Mouse (Mus musculus) spleen, adult 12 weeks (tissue): Measurements from ENCODE around the gene Ppp3cb.
A peak's percentile ranks its signal among the peaks of the same experiment; 100 is the strongest.

ENCODE experiments used
- DNase-seq: peaks from one replicate; pipeline ENCODE4 v3.0.0; 2022; ENCODE audit warnings: low spot score

The Ppp3cb gene

DNA sequence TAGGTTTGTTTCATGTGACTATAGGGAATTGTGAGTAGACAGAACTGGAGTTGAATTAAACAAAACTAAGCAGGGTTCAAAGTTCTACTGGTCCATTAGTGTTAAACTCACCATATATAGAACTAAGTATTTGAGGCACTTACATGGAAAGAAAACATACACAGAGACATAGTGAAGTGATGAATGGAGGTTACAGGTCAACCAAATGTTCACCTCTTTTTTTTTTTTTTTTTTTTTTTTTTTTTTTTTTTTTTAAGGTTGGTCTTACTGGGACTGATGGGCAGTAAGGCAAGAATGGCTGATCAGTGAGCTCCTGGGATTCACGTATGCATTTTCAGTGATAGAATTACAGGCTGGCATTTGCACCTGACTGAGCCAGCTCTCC lies 66.2 kb downstream of the Ppp3cb start:
- no peak for DNase-seq

DNA sequence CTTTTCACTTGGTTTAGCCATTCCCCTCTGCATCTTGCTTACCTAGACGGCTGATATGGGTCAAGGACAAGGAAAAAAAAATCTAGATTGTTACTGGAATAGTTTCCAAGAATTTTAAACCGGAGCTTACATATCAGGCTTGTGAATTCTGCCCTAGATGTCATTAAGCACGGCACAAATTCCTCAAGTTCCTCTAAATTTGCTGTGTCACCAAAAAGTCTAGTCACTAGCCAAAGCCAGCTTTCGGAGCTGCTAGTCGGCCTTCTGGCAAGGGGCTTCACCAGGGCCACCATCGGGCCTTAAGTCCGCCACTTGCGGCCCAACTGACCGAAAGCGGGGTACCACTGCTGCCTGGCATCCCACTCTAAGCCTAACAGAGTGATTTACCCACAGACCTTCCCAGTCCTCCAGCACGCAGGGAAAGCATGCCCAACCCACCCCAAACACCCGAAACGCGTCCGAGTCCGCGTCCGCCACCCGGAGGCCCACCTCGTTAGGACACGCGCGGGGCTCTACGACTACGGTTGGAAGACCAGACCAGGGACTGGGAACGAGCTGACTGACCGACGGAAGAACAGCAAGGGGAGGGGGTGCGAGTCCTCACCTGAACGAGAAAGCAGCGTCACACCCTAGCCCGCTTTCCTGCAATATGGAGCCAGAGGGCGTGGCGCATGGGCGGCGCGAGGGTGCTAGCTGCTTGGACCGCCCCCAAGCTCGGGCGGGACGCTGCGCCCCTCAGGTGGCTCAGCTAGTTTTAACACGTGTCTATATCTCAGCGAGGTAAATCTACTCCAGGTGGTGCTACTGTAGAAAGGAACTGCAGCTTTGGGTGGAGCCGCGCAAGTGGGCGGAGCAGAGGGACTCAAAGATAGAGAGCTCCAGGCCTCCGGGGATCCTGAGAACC lies 66.8 kb downstream of the Ppp3cb start, which contains the start of gene Anxa7:
Gene Anxa7, minus strand, starts transcription at position 843 of the 904 bp plus-strand sequence.
- peak; percentile 63 for DNase-seq

DNA sequence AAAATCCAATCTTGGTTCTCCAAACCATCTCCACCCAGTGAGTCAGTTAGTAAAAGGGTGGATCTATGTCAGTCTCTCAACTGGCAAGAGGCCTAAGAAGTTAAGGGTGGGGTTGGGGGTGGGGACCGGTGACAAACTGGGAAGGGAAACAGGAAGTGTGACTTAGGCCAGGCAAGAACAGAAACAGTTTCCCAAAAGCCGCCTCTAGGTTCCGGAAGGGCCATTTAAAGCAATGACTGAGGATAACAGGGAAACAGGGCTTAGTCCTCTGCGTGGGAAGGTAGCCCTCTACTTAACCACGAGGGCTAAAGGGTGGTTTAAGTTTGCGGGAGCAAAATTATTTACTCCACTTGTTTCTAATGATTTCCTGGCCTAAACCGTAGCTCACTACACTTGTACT lies 67.6 kb downstream of the Ppp3cb start:
- peak; percentile 25 for DNase-seq

DNA sequence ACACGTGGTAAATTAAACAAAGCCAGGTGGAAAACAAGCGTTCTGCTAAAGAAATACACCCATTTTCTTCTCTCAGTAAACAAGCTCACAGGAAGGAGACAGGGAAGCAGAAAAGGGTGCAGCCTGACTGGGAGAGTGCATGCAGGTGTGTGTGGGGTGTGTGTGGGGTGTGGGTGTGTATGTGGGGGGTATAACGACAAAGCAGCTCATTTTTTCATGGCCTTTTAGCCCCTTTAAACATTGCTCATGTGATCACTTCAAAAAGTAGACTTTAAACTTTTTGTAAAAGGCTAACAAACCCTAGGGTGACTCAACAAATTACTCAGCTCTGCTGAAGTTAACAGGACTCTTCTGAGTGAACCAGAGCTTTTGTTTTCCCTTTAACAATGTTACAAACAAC lies 68.0 kb downstream of the Ppp3cb start:
- peak; percentile 6 for DNase-seq

DNA sequence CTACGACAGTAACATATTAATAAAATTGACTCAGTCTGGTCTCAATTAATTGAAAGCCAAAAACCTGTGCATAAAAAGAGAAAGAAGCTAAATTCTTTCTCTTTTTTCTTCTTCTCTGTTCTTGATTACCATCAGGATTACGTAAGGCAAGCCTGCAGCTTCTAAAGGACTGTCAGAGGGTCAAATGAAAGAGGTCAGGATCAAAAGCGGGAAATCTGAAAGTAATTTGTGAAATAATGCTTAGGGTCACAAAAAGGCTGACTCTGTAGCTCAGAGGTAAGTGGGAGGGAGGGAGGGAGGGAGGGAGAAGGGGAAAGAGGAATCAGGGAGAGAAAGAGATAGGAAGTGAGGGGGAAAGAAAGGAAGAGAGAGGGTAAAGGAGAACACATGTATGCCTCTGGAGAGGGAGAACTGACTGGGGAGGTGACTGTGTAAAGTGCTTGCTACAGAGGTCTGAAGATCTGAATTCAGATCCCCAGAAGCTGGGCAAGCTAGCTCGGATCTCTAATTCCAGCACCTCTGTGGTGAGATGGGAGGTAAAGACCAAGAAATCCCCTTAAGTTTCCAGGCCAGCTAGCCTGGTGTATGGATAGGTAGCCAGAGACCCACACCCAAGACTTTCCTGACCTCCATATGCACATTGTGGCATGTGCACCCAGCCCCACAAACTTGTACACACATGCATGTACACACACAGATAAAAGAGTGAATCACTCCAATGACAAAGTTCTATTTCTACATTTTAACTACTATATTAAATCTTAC lies 68.9 kb downstream of the Ppp3cb start:
- no peak for DNase-seq

DNA sequence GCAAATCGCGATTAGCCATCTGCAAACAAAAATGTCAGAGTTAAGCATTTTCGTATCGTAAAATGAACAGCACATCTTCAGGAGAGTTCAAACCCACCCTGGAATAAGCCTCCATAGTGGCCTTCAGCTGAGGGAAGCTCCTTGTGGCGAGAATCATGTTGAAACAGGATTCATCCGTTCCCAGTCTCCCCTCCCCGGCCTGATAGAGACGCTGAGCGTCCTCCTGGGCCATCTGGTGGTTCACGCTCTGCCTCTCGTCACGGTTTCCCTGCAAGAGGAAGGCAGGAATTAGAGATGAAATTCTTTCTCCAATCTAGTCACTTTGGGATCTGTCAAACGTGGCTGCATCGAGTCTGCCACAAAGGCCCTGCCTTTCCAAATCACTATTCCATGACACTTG lies 86.2 kb downstream of the Ppp3cb start:
- no peak for DNase-seq

DNA sequence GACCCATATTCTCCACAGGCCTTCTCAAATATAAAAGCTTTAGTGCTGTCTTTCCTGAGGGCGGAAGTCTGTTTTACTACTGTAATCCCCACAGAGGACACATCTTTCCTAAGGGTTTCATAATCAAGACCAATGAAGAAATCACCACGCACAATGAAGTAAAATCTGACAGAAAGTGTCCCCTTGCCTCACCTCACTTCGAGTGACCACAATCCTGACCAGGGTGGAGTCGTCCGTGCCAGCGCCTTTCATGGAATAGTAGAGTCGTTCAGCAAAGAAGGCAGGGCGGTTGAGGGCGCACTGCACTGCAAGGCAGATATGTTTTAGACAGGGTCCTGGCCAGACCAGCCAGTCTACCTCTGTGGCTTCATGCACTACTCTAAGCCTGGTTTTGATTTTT lies 88.0 kb downstream of the Ppp3cb start:
- DNase-seq, result no peak

DNA sequence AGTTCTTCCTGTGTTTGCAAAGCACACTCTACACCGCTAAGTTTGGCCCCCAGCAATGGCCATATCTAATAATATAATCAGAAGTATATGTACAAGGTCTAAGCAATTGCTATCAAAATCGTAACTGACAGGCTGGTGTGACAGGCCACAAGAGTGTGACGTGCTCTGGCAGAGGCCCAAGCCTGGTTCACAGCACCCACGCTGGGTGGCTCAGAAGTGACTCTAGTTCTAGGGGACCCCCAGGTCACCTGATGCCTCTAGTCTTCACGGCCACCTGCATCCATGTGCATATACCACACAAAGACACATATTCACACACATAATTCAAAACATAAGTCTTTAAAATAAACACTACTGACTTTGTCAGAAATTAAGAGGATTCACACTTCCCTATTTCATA lies 93.4 kb downstream of the Ppp3cb start:
- DNase-seq, result no peak

DNA sequence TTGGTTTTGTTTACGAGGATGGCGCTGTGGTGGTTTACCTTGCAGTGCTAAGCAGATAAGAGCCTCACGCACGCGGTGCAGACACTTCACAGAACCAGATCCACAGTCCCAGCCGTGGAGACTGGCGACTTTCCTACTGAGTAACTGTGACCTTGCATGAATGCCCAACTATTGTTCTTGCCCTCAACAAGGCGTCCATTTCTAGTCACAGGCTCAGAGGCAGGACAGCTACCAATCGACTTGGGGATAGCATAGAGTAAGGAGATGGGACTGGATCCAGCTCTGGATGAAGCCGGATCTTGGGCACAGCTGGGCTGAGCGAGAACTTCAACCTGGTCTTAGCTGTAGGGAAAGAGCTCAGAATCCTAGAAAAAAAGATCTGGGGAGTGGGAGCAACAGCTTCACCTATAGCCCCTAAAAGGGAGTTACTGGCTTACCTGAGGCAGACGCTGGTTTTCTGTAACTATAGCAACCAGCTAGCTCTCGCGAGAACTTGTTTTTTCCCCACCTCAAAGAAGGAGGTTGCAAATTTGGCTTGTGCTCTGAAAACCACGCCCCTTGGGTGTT lies 94.5 kb downstream of the Ppp3cb start, which contains the start of gene Cfap70:
Gene Cfap70, minus strand, starts transcription at position 462 of the 567 bp plus-strand sequence.
- DNase-seq, result peak; percentile 50

DNA sequence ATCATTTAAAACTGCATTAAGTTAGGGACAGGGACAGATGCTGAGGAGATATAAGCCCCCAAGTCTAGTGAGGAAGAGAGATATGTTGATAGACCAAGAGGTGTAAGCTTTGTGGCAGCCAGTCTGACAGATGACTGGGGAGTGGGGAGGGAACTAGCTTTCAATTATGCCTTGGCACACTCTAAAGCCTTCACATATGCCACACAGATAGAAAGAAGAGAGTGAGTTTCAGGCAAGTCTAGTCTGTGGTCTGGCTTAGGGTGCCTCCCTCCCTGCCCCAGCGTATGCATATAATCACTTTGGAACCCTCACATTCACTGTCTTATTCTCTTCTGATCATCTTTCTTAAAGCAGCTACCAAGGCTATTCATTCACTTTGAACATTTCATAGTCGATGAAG lies 95.1 kb downstream of the Ppp3cb start:
- DNase-seq, result no peak
